Mouse (Mus musculus) embryonic facial prominence, embryonic 11.5 days (tissue): Measurements from ENCODE around the gene Nav2. TPM values are rescaled to one million over a fixed set of nuclear protein-coding genes. Genes with fewer than 3 reads are reported as not detected.
A peak's percentile ranks its signal among the peaks of the same experiment; 100 is the strongest.

Source experiments
- ATAC-seq: fragments of 200-750 bp; cut with Nextera tagmentation; replicated peaks from 2 replicates; pipeline ENCODE4 v1.8.0; 2017; ENCODE audit warnings: low read depth; ENCODE audit not compliant: insufficient number of reproducible peaks, low FRiP score, low TSS enrichment
- DNase-seq: peaks from one replicate; pipeline ENCODE4 v3.0.0-alpha.2; 2015; ENCODE audit warnings: low spot score
- H3K27ac ChIP-seq: fragments of 300-500 bp; sonication (generic); replicated peaks from 2 replicates; pipeline ENCODE4 v1.5.1; 2014; ENCODE audit warnings: mild to moderate bottlenecking, low read depth, low read length, control low read depth
- H3K27me3 ChIP-seq: fragments of 300-500 bp; sonication (generic); 2 replicates; pipeline ENCODE4 v1.6.1; 2014; ENCODE audit warnings: mild to moderate bottlenecking, low read length, moderate library complexity, mixed read lengths; ENCODE audit not compliant: control insufficient read depth, insufficient read depth
- H3K36me3 ChIP-seq: fragments of 300-500 bp; sonication (generic); replicated peaks from 2 replicates; pipeline ENCODE4 v1.6.1; 2014; ENCODE audit warnings: low read depth, mild to moderate bottlenecking, low read length, moderate library complexity, mixed read lengths; ENCODE audit not compliant: control insufficient read depth, insufficient read depth
- H3K4me1 ChIP-seq: fragments of 300-500 bp; sonication (generic); 2 replicates; pipeline ENCODE4 v1.6.1; 2014; ENCODE audit warnings: low read length, mixed read lengths; ENCODE audit not compliant: control insufficient read depth, insufficient read depth
- H3K4me2 ChIP-seq: fragments of 300-500 bp; sonication (generic); 2 replicates; pipeline ENCODE4 v1.6.1; 2014; ENCODE audit warnings: low read depth, mild to moderate bottlenecking, control low read depth, low read length, moderate library complexity
- H3K4me3 ChIP-seq: fragments of 300-500 bp; sonication (generic); 2 replicates; pipeline ENCODE4 v1.5.1; 2014; ENCODE audit warnings: low read depth, low read length, control low read depth
- H3K9ac ChIP-seq: fragments of 300-500 bp; sonication (generic); replicated peaks from 2 replicates; pipeline ENCODE4 v1.6.1; 2014; ENCODE audit warnings: mild to moderate bottlenecking, control low read depth, low read length
- H3K9me3 ChIP-seq: fragments of 300-500 bp; sonication (generic); replicated peaks from 2 replicates; pipeline ENCODE4 v1.6.1; 2016; ENCODE audit warnings: mild to moderate bottlenecking, low read length, inconsistent platforms, mixed read lengths; ENCODE audit not compliant: control insufficient read depth
- WGBS: fragments of 180-500 bp; shearing (Covaris S2); extraction: QIAGEN DNeasy Blood & Tissue Kit; methylation state at CpG from one replicate; pipeline ENCODE4 v1.1.7; 2014; 5-methylcytosine and 5-hydroxymethylcytosine counted together
- polyA plus RNA-seq: library from polyadenylated mRNA; unstranded; fragments of >200 nt; fragmentation: Nextera tagmentation; extraction: Ambion mirVana; gene quantifications from 2 replicates; pipeline ENCODE4 v1.2.1, GENCODE M21; 2014

Nav2 gene
- polyA plus RNA-seq, 1 experiment from 2014 or later = 7.3 TPM

- H3K27ac ChIP-seq = no peak overlapping the region
- H3K27me3 ChIP-seq = no peaks in the 10 kb centered on the region
- ATAC-seq (no peak), DNase-seq (no peak)
- H3K9me3 ChIP-seq = no peaks in the 10 kb centered on the region
- no peaks in the 10 kb centered on the region for H3K4me1 ChIP-seq
- no peaks in the 10 kb centered on the region for H3K36me3 ChIP-seq
- no peak overlapping the region for H3K4me2 ChIP-seq
- H3K4me3 ChIP-seq = no peak overlapping the region
- 88% methylated on average over 14 of the region's 14 CpGs for WGBS
- no peak overlapping the region for H3K9ac ChIP-seq
These were observed 695.7 kb downstream of the Nav2 start for GRCm38 (mm10) chr7:49604244-49604643.

GRCm38 (mm10) chr7:49604965-49605795, 696.7 kb downstream of the Nav2 start:
- DNase-seq (no peak), ATAC-seq (no peak)
- no peak overlapping the region for H3K9ac ChIP-seq
- 88% methylated on average over 15 of the region's 15 CpGs for WGBS
- H3K4me1 ChIP-seq = no peaks in the 10 kb centered on the region
- H3K9me3 ChIP-seq = no peaks in the 10 kb centered on the region
- H3K36me3 ChIP-seq = no peaks in the 10 kb centered on the region
- H3K4me3 ChIP-seq = no peak overlapping the region
- H3K27ac ChIP-seq = no peak overlapping the region
- H3K27me3 ChIP-seq = no peaks in the 10 kb centered on the region
- H3K4me2 ChIP-seq = no peak overlapping the region

- no peaks in the 10 kb centered on the region for H3K27me3 ChIP-seq
- no peaks in the 10 kb centered on the region for H3K9me3 ChIP-seq
- peak; percentile 22; the same call in 1 of the 2 replicates for ATAC-seq
- no peak overlapping the region for H3K4me3 ChIP-seq
- no peak overlapping the region for H3K27ac ChIP-seq
- DNase-seq = peak; percentile 79
- no peaks in the 10 kb centered on the region for H3K36me3 ChIP-seq
- 12% methylated on average over 6 of the region's 7 CpGs for WGBS
- 0 out of 2 replicates have a peak overlapping the region, but pooled peaks have one; percentile 10 for H3K4me2 ChIP-seq
- no peak overlapping the region for H3K9ac ChIP-seq
- no peaks in the 10 kb centered on the region for H3K4me1 ChIP-seq
These were observed 707.8 kb downstream of the Nav2 start for GRCm38 (mm10) chr7:49616258-49616735.

- DNase-seq (no peak), ATAC-seq (no peak)
- no peak overlapping the region for H3K9ac ChIP-seq
- no peaks in the 10 kb centered on the region for H3K36me3 ChIP-seq
- H3K27me3 ChIP-seq = no peaks in the 10 kb centered on the region
- H3K4me2 ChIP-seq = no peak overlapping the region
- 73% methylated on average over 4 of the region's 4 CpGs for WGBS
- no peak overlapping the region for H3K27ac ChIP-seq
- H3K4me1 ChIP-seq = no peaks in the 10 kb centered on the region
- no peak overlapping the region for H3K4me3 ChIP-seq
- H3K9me3 ChIP-seq = no peaks in the 10 kb centered on the region
These were observed 708.6 kb downstream of the Nav2 start for GRCm38 (mm10) chr7:49617087-49617486.

- Histone ChIP-seq H3K4me2 (no peak overlapping the region), H3K27me3 (no peaks in the 10 kb centered on the region), H3K4me1 (no peaks in the 10 kb centered on the region), H3K9me3 (no peaks in the 10 kb centered on the region), H3K9ac (no peak overlapping the region), H3K36me3 (no peaks in the 10 kb centered on the region), H3K4me3 (no peak overlapping the region), H3K27ac (no peak overlapping the region)
- ATAC-seq (no peak), DNase-seq (no peak)
- 80% methylated on average over 1 of the region's 1 CpGs for WGBS
These were observed 711.6 kb downstream of the Nav2 start for GRCm38 (mm10) chr7:49620160-49620559.

GRCm38 (mm10) chr7:49631885-49632284, 723.4 kb downstream of the Nav2 start:
- Histone ChIP-seq H3K4me2 (no peak overlapping the region), H3K9me3 (no peaks in the 10 kb centered on the region; the same call in 1 of the 2 replicates), H3K27me3 (peaks cover 58% of the 10 kb centered on the region), H3K4me1 (no peaks in the 10 kb centered on the region), H3K27ac (no peak overlapping the region), H3K36me3 (no peaks in the 10 kb centered on the region), H3K9ac (no peak overlapping the region), H3K4me3 (no peak overlapping the region; the same call in 1 of the 2 replicates)
- ATAC-seq (no peak), DNase-seq (no peak)
- WGBS = 11% methylated on average over 9 of the region's 9 CpGs

- peak overlapping the region; percentile 3; the same call in 1 of the 2 replicates for H3K4me3 ChIP-seq
- H3K9ac ChIP-seq = no peak overlapping the region
- no peaks in the 10 kb centered on the region for H3K36me3 ChIP-seq
- DNase-seq (no peak), ATAC-seq (no peak)
- H3K27ac ChIP-seq = no peak overlapping the region
- H3K4me2 ChIP-seq = no peak overlapping the region
- no peaks in the 10 kb centered on the region for H3K4me1 ChIP-seq
- no peaks in the 10 kb centered on the region; the same call in 1 of the 2 replicates for H3K9me3 ChIP-seq
- peaks cover 59% of the 10 kb centered on the region for H3K27me3 ChIP-seq
- WGBS = 2% methylated on average over 24 of the region's 24 CpGs
These were observed 723.9 kb downstream of the Nav2 start for GRCm38 (mm10) chr7:49632391-49632790.

GRCm38 (mm10) chr7:49633375-49633956, 725.0 kb downstream of the Nav2 start:
- no peaks in the 10 kb centered on the region; the same call in 1 of the 2 replicates for H3K9me3 ChIP-seq
- WGBS = under 1% methylated on average over 33 of the region's 33 CpGs
- H3K27ac ChIP-seq = no peak overlapping the region
- ATAC-seq = no peak
- no peaks in the 10 kb centered on the region for H3K4me1 ChIP-seq
- H3K27me3 ChIP-seq = peaks cover 62% of the 10 kb centered on the region
- peak overlapping the region; percentile 12; the same call in 1 of the 2 replicates for H3K4me3 ChIP-seq
- peak; percentile 54 for DNase-seq
- H3K36me3 ChIP-seq = no peaks in the 10 kb centered on the region
- H3K4me2 ChIP-seq = peak overlapping the region; percentile 30
- no peak overlapping the region for H3K9ac ChIP-seq
